Mouse (Mus musculus): ENCODE measurements around the gene Sec16a. TPM values are rescaled to one million over a fixed set of nuclear protein-coding genes. Genes with fewer than 3 reads are reported as not detected.
"Not testable (repeated sequence)": the region's sequence is repeated elsewhere in the genome, so short reads cannot be mapped to it uniquely, and the experiment has no call there.

Sec16a gene
- polyA plus RNA-seq, 1 experiment from 2014 or later, result 26.0 TPM

DNA sequence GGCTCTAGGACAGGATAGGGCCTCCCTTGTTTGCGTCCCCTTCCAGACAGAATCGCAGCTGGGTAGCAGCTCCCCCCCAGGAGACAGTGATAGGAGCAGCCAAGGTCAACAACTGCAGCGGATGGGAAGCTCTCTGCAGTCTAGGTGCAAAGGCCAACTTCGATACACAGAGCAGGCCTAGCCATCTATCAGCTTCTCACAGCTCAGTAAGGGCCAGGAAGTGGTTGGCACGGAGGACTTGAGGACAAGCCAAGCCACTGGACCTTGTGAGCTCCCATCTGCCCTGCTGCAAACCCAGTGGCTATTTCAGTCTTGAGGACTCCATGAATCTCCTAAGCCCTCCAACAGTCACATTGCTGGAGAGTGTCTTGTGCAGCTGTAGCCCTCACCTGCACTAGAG is 45.4 kb downstream of the Sec16a start:
- Histone ChIP-seq H3K4me2 (no peak overlapping the region), H3K36me3 (peaks cover 78% of the 10 kb centered on the region), H3K9ac (no peak overlapping the region), H3K4me1 (peaks cover 7% of the 10 kb centered on the region; the same call in 1 of the 2 replicates), H3K27ac (no peak overlapping the region), H3K27me3 (no peaks in the 10 kb centered on the region), H3K4me3 (replicated peaks) (no peak overlapping the region), H3K9me3 (replicated peaks) (no peaks in the 10 kb centered on the region)
- 76% methylated on average over 5 of the region's 5 CpGs for WGBS
- no peak for ATAC-seq (replicated peaks; ENCODE audit: low FRiP score)

DNA sequence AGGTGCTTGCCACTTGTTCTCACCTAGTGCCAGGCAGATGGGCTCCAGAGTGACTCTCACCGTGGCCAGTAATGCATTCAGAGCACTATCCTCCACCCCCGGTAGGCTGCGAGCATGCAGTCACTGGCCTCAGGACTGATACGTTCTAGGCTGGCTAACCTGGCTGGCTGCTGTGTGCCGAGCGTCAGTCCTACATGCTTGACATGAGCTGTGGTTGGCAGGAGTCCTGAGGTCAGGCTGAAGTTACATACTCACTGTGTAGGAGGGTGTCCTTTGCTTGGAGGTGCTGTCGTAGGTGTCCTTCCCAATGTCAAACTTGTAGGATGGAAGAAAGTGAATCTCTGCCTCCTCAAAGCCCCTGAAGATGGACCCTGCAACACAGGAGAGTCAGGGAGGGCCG is 46.0 kb downstream of the Sec16a start:
- Histone ChIP-seq H3K36me3 (peaks cover 85% of the 10 kb centered on the region), H3K27ac (no peak overlapping the region), H3K9me3 (replicated peaks) (no peaks in the 10 kb centered on the region), H3K4me1 (peaks cover 7% of the 10 kb centered on the region; the same call in 1 of the 2 replicates), H3K9ac (no peak overlapping the region), H3K27me3 (no peaks in the 10 kb centered on the region), H3K4me3 (replicated peaks) (no peak overlapping the region), H3K4me2 (no peak overlapping the region)
- WGBS, result 83% methylated on average over 8 of the region's 8 CpGs
- no peak for ATAC-seq (replicated peaks; ENCODE audit: low FRiP score)

DNA sequence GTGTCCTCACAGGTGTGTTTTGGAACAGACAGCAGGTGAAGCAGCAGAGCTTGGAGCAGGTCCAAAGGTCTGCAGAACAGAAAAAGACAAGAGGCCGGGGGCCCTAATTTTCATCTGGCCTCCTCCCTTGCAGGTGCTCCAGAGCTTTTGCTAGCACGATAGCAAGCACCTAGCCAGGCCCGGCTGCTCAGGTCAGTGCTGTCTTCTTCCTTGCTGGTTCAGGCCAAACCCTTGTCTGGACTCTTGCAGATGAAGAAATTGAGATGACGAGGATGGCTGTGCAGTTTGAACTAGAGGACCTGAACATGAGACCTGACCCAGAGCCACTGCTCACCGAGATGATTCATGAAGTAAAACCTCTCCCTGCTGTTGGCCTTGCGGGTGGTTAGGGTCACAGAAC is 53.4 kb downstream of the Sec16a start:
- Histone ChIP-seq H3K27ac (no peak overlapping the region), H3K4me3 (replicated peaks) (no peak overlapping the region), H3K36me3 (peaks cover 75% of the 10 kb centered on the region), H3K27me3 (no peaks in the 10 kb centered on the region), H3K9ac (no peak overlapping the region), H3K4me2 (no peak overlapping the region), H3K4me1 (peaks cover 21% of the 10 kb centered on the region), H3K9me3 (replicated peaks) (no peaks in the 10 kb centered on the region)
- ATAC-seq (replicated peaks; ENCODE audit: low FRiP score), result no peak
- 89% methylated on average over 6 of the region's 6 CpGs for WGBS

DNA sequence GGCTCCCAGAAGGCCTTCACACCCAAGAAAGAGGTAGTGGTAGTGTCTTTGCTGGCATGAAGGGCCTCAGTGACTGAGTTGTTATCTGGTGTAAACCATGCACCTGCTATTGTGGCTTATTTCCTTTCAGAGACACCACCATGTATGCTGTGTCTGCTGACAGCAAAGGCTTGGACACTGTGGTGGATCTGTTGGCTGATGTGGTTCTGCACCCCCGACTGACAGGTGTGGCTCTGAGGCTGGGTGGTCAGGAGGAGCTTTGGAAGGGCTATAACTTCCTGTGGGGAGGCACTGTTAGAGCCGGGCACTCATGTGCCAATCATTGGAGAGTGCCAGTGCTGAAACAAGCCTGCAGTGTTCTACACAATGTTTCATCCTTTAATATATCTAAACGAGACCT is 54.1 kb downstream of the Sec16a start:
- Histone ChIP-seq H3K36me3 (peaks cover 75% of the 10 kb centered on the region), H3K4me2 (no peak overlapping the region), H3K27ac (no peak overlapping the region), H3K4me1 (peaks cover 21% of the 10 kb centered on the region), H3K9me3 (replicated peaks) (no peaks in the 10 kb centered on the region), H3K27me3 (no peaks in the 10 kb centered on the region), H3K9ac (no peak overlapping the region), H3K4me3 (replicated peaks) (no peak overlapping the region)
- no peak for ATAC-seq (replicated peaks; ENCODE audit: low FRiP score)
- WGBS, result 81% methylated on average over 3 of the region's 3 CpGs

DNA sequence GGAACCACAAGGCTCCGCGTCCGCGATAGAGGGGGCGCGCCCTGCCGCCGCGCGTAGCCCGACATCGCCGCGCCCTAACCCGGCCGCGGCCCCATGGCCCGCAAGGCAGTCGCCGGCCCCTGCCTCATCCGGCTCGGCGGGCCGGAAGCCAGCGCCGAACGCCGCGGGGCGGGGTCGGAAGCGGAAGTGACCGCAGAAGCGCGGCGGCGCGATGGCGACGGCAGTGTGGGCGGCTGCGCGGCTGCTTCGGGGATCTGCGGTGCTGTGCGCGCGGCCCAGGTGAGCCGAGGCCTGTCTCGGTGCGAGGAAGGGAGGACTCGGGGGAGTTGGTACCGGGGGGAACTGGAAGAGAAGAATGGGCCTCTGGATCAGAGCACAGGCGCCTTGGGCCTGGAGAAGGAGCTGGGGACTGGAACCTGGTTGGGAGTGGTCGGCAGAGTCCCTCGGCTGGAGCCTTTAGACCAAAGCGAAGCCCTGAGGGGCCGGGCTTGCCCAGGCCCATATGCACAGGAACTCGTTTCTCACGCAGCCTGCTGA is 55.8 kb downstream of the Sec16a start, which contains the start of the genes Entr1 and Pmpca:
Gene Entr1, minus strand, starts transcription at position 163 of the 537 bp plus-strand sequence.
Gene Pmpca, plus strand, starts transcription at position 186 of the 537 bp plus-strand sequence.
- H3K27ac ChIP-seq, result peak within 1 kb of the TSS; percentile 72
- H3K36me3 ChIP-seq, result peaks cover 75% of the 10 kb centered on the region
- H3K4me2 ChIP-seq, result peak within 1 kb of the TSS; percentile 72
- H3K4me1 ChIP-seq, result peaks cover 21% of the 10 kb centered on the region
- ATAC-seq (replicated peaks; ENCODE audit: low FRiP score), result peak; percentile 89
- WGBS, result under 1% methylated on average over 60 of the region's 60 CpGs
- H3K9me3 ChIP-seq (replicated peaks), result no peaks in the 10 kb centered on the region
- peak within 1 kb of the TSS; percentile 97 for H3K4me3 ChIP-seq (replicated peaks)
- peak within 1 kb of the TSS; percentile 95 for H3K9ac ChIP-seq
- no peaks in the 10 kb centered on the region for H3K27me3 ChIP-seq

DNA sequence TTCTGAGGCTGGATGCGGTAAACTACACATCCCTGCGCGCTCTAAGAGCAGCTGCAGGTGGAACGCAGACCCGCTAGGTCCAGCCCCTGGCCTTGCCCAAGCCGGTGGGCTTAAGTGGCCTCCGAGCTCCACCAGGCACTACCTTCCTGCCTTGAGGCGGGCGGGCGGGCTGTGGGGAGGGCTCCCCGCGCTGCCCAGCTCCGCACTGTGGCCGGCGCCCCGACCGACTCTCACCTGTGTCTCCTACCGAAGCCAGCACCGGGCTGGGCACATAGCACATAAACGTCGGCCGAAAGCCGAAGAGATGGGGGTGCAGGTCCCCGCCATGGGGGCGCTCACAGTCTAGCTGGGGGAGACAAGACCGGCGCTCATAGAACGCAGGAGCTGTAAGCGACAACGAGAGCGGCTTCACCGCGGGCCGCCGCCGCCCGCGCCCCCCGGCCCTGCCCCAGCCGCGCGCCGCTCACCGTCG is 56.3 kb downstream of the Sec16a start:
- Histone ChIP-seq H3K4me1 (peaks cover 21% of the 10 kb centered on the region), H3K4me2 (peak overlapping the region; percentile 72), H3K36me3 (peaks cover 75% of the 10 kb centered on the region), H3K9me3 (replicated peaks) (no peaks in the 10 kb centered on the region), H3K4me3 (replicated peaks) (peak overlapping the region; percentile 97), H3K27ac (peak overlapping the region; percentile 71), H3K9ac (peak overlapping the region; percentile 95), H3K27me3 (no peaks in the 10 kb centered on the region)
- ATAC-seq (replicated peaks; ENCODE audit: low FRiP score), result peak; percentile 68
- under 1% methylated on average over 43 of the region's 45 CpGs for WGBS

DNA sequence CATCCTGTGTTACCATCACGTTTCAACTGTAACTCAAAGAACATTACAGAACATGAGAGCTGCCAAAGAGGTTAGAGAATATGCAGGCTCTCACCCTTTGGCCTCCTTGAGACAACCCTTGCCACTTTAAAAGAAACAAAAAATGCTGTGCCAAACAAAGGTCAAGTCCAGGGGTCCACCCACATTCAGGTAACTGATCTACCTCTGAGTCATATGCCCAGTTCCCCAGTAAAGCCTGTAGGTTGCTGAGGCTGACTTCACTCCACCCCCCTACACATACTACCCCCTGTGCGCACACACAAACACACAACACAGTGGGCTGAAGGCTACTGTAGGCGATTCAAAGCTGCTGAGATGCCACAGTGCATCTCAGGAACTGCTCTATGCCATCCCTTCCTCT is 57.3 kb downstream of the Sec16a start:
- peak overlapping the region; percentile 97 for H3K4me3 ChIP-seq (replicated peaks)
- H3K9ac ChIP-seq, result 0 out of 2 replicates have a peak overlapping the region, but pooled peaks have one; percentile 95

DNA sequence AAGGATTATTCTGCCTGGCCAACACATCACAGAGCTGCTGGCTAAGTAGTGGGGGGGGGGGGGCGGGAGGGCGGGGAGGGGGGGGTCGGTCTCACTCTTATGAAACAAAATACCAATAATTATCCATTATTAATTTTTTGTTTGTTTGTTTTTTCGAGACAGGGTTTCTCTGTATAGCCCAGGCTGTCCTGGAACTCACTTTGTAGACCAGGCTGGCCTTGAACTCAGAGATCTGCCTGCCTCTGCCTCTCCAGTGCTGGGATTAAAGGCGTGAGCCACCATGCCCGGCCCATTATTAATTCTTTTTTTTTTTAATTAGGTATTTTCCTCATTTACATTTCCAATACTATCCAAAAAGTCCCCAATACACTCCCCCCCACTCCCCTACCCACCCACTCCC is 64.1 kb downstream of the Sec16a start:
- not testable (repeated sequence) for H3K9me3 ChIP-seq (replicated peaks); H3K4me1 ChIP-seq; H3K27me3 ChIP-seq; ATAC-seq (replicated peaks; ENCODE audit: low FRiP score)
- peak overlapping the region; percentile 95 for H3K4me2 ChIP-seq
- H3K4me3 ChIP-seq (replicated peaks), result peak overlapping the region; percentile 86
- H3K9ac ChIP-seq, result peak overlapping the region; percentile 83
- 50% methylated on average over 4 of the region's 6 CpGs for WGBS
- peaks cover 75% of the 10 kb centered on the region for H3K36me3 ChIP-seq
- H3K27ac ChIP-seq, result 0 out of 2 replicates have a peak overlapping the region, but pooled peaks have one; percentile 70

More for the DNA sequence above, 57.3 kb downstream of the Sec16a start:
- peaks cover 21% of the 10 kb centered on the region for H3K4me1 ChIP-seq
- no peaks in the 10 kb centered on the region for H3K27me3 ChIP-seq
- H3K4me2 ChIP-seq, result peak overlapping the region; percentile 72
- H3K27ac ChIP-seq, result no peak overlapping the region
- H3K36me3 ChIP-seq, result peaks cover 75% of the 10 kb centered on the region
- 84% methylated on average over 3 of the region's 3 CpGs for WGBS
- no peak for ATAC-seq (replicated peaks; ENCODE audit: low FRiP score)
- H3K9me3 ChIP-seq (replicated peaks), result no peaks in the 10 kb centered on the region

DNA sequence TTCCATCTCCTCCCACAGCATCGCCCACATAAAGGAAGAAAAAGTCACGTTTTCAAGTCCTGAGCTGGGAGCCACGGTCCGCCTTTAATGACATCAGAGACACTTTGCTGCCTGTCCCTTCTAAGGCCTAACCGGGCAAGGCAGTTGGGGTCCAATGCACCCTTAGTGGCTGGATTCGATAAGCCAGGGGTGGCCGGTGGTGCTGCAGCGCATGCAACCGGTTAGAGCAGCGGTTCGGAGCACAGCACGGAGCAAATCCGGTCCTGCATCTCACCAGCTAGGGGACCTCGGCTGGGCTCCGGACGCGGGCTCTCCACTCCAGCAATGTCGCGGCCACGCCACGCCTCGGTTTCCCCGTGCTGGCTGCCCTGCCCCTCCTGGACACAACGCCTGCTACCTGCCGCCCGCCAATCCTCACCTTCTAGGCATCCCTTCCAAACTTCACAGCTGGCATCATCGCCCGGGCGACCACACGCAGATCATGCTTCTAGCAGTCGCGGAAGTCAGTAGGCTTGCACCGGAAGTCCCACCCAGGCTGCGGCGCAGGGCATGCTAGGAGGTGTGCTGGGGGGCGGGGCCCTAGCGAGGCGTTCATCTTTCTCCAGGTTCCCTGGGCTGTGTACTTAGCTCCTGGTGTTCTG is 64.8 kb downstream of the Sec16a start, which contains the start of gene Snapc4:
Gene Snapc4, minus strand, starts transcription at position 523 of the 641 bp plus-strand sequence.
- ATAC-seq (replicated peaks; ENCODE audit: low FRiP score), result peak; percentile 94
- Histone ChIP-seq H3K4me2 (peak within 1 kb of the TSS; percentile 95), H3K9ac (peak within 1 kb of the TSS; percentile 83), H3K4me1 (peaks cover 10% of the 10 kb centered on the region), H3K36me3 (peaks cover 75% of the 10 kb centered on the region), H3K27ac (peak within 1 kb of the TSS; percentile 70), H3K4me3 (replicated peaks) (peak within 1 kb of the TSS; percentile 86), H3K9me3 (replicated peaks) (no peaks in the 10 kb centered on the region), H3K27me3 (no peaks in the 10 kb centered on the region)
- under 1% methylated on average over 38 of the region's 38 CpGs for WGBS

DNA sequence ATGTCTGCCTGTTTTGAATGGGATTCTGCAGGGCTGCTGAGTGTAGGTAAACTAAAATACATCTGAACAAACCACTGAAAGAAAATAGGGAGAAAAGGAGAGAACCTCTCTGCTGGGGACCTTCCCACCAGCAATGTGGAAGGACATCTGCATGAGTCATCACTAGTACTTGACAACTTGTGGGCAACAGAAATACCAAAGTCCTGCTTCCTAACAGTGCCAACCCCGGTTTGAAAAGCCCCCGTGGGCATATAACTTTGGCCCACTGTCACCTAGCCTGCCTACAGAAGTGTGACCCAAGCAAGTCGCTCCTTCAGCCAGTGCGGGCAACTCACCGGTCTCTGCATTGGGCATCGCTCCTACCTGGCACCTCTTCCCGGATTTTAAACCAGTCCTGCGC is 72.6 kb downstream of the Sec16a start:
- H3K27me3 ChIP-seq, result no peaks in the 10 kb centered on the region
- H3K9ac ChIP-seq, result no peak overlapping the region
- H3K36me3 ChIP-seq, result peaks cover 100% of the 10 kb centered on the region
- H3K4me2 ChIP-seq, result no peak overlapping the region
- no peak overlapping the region for H3K27ac ChIP-seq
- ATAC-seq (replicated peaks; ENCODE audit: low FRiP score), result no peak
- no peaks in the 10 kb centered on the region for H3K4me1 ChIP-seq
- WGBS, result 93% methylated on average over 8 of the region's 8 CpGs
- no peak overlapping the region for H3K4me3 ChIP-seq (replicated peaks)
- no peaks in the 10 kb centered on the region for H3K9me3 ChIP-seq (replicated peaks)

DNA sequence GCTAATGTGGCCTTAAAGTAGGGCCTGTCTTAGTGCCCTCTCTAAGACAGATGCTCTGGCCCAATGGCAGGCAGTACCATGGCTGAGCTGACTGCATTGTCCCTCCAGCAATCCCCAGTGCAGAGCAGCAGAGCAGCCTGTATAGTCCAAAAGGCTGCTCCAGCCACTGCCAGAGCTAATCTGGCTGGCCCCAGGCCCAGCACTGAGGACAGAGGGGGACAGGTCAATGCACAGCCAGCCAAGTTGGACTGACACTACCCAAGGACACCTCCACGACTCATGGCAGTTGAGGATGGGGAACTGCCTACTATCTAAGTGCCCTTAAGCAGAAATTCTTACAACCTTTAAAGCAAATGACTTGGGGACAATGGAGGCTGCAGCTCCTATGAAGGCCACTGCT is 76.4 kb downstream of the Sec16a start:
- Histone ChIP-seq H3K27me3 (no peaks in the 10 kb centered on the region), H3K9me3 (replicated peaks) (no peaks in the 10 kb centered on the region), H3K4me2 (no peak overlapping the region), H3K4me1 (0 out of 2 replicates have a peak, but pooled peaks cover 4% of the 10 kb centered on the region), H3K9ac (no peak overlapping the region), H3K36me3 (peaks cover 100% of the 10 kb centered on the region), H3K27ac (no peak overlapping the region), H3K4me3 (replicated peaks) (no peak overlapping the region)
- no peak for ATAC-seq (replicated peaks; ENCODE audit: low FRiP score)
- 97% methylated on average over 1 of the region's 1 CpGs for WGBS

DNA sequence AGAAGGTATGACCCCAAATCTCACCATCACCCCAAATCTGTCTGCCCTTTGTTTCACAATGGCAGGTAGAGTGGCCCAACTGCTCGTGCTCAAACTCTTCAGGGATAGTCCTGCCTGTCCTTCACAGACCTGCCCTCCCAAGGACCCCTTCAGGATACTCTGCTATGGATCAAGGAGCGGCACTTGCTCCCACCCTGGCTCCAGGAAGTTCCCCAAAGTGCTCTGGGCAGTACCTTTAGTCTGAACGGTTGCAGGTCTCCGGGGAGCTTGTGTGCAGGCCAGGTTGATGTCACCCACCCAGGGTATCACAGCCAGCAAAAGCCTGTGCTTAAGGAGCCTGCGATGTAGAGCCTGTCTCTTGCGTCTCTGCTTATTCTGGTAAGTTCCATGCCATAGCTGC is 77.1 kb downstream of the Sec16a start:
- ATAC-seq (replicated peaks; ENCODE audit: low FRiP score), result no peak
- H3K27ac ChIP-seq, result no peak overlapping the region

More for the DNA sequence above, 77.1 kb downstream of the Sec16a start:
- H3K36me3 ChIP-seq, result peaks cover 100% of the 10 kb centered on the region
- no peaks in the 10 kb centered on the region for H3K27me3 ChIP-seq
- no peak overlapping the region for H3K9ac ChIP-seq
- H3K4me2 ChIP-seq, result no peak overlapping the region
- H3K4me3 ChIP-seq (replicated peaks), result no peak overlapping the region
- no peaks in the 10 kb centered on the region for H3K9me3 ChIP-seq (replicated peaks)
- 0 out of 2 replicates have a peak, but pooled peaks cover 4% of the 10 kb centered on the region for H3K4me1 ChIP-seq
- 92% methylated on average over 6 of the region's 6 CpGs for WGBS
